Mouse (Mus musculus) heart, adult 2 months (tissue): ENCODE results near the gene Xpo6. TPM values are rescaled to one million over a fixed set of nuclear protein-coding genes. Genes with fewer than 3 reads are reported as not detected.

ENCODE experiments used
- DNase-seq, 2 experiments: peaks; one replicate each; pipeline ENCODE4 v3.0.0; 2021
- H3K27ac ChIP-seq: fragments of 200-600 bp; 2 replicates; pipeline ENCODE4 v1.8.1; 2022
- H3K27me3 ChIP-seq: fragments of 200-500 bp; 2 replicates; pipeline ENCODE4 v1.6.1; 2012; ENCODE audit warnings: mild to moderate bottlenecking, low read length, inconsistent platforms, mixed read lengths; ENCODE audit not compliant: control insufficient read depth, insufficient read depth
- H3K36me3 ChIP-seq: fragments of 200-500 bp; 2 replicates; pipeline ENCODE4 v1.6.1; 2012; ENCODE audit warnings: low read length, inconsistent platforms; ENCODE audit not compliant: control insufficient read depth, insufficient read depth
- H3K4me1 ChIP-seq: fragments of 200-500 bp; 2 replicates; pipeline ENCODE4 v1.6.1; 2011; ENCODE audit warnings: low read length; ENCODE audit not compliant: control insufficient read depth, insufficient read depth
- H3K4me3 ChIP-seq: fragments of 200-600 bp; 2 replicates; pipeline ENCODE4 v1.8.1; 2022
- H3K79me2 ChIP-seq: fragments of 200-500 bp; replicated peaks from 2 replicates; pipeline ENCODE4 v1.6.1; 2012; ENCODE audit warnings: mild to moderate bottlenecking, inconsistent platforms, low read length, moderate library complexity, mixed read lengths; ENCODE audit not compliant: control insufficient read depth, insufficient read depth
- H3K9ac ChIP-seq: fragments of 200-500 bp; 2 replicates; pipeline ENCODE4 v1.6.1; 2012; ENCODE audit warnings: low read depth, mild to moderate bottlenecking, control low read depth, inconsistent platforms, low read length, mixed read lengths
- CTCF ChIP-seq: fragments of 200-600 bp; IDR thresholded peaks from 2 replicates; pipeline ENCODE4 v1.8.1; 2022; ENCODE audit warnings: antibody characterized with exemption, mild to moderate bottlenecking, moderate library complexity
- EP300 ChIP-seq: fragments of 200-500 bp; IDR thresholded peaks from 2 replicates; pipeline ENCODE4 v1.6.1; 2011; ENCODE audit warnings: low read depth, low read length, control low read depth; ENCODE audit not compliant: insufficient read depth
- POLR2A ChIP-seq: fragments of 200-500 bp; IDR thresholded peaks from 2 replicates; pipeline ENCODE4 v1.6.1; 2011; ENCODE audit warnings: mild to moderate bottlenecking, low read depth, low read length, control low read depth; ENCODE audit not compliant: insufficient read depth
- WGBS: fragments of 180-500 bp; shearing (Covaris S2); methylation state at CpG from one replicate; pipeline ENCODE4 v1.1.7; 2018; 5-methylcytosine and 5-hydroxymethylcytosine counted together
- intact Hi-C: fragments of 180-260 bp; cut with DNase I; formaldehyde crosslinking; loops from one replicate; pipeline ENCODE4 v1.15.1; 2025
- polyA plus RNA-seq: library from polyadenylated mRNA; depleted of rRNA; stranded (reverse); fragments of >200 nt; gene quantifications from 2 replicates; pipeline ENCODE4 v1.2.3, GENCODE M21; 2012
- total RNA-seq, 2 experiments: library from RNA; stranded (reverse); gene quantifications; 2 replicates each; pipeline ENCODE4 v1.2.3; 2021

Gene Xpo6
- total and polyA plus RNA-seq, 3 experiments, result 16.5 to 133 (median 16.8) TPM

DNA sequence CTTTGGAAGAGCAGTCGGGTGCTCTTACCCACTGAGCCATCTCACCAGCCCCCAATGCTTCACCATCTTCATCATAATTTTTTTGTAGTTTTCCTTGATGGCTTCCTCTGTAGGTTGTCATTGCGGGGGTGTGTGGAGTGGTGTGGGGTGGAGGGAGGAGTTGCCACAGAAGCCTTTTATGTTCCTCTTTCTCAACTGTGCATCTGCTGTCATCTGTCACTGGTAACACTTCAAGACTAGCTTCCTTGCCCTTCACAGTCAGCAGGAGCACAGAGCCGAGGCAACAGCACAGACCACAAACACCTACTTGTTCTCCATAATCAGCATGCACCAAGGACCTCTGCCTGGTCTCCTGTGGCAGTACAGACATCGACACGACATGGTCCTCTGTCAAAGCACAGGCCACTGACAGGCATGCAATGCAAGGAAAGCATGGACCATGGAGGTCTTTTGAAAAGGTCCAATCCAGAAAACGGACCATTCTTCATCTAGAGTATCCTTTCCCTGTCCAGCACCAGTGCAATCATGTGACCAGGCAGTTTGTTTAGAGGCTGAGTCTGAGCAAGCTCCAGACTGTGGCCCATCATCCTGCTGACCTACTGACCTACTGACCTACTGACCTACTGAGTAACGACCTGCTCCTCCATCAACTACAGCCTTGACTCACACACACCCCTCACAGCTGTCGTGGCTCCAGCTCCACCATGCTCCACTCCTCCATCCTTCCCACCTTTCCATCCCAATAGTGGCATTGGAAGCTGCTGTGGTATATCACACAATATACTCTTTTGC, 30.3 kb upstream of the Xpo6 start:
- 65% methylated on average over 8 of the region's 8 CpGs for WGBS
- intact Hi-C loops, result no loop called here
- no peaks in the 10 kb centered on the region for H3K27me3 ChIP-seq
- no peak for DNase-seq
- no peak for TF ChIP-seq CTCF
- TF ChIP-seq POLR2A, result no peak
- no peak for TF ChIP-seq EP300
- no peak overlapping the region for H3K4me3 ChIP-seq
- no peak overlapping the region for H3K9ac ChIP-seq
- no peaks in the 10 kb centered on the region for H3K79me2 ChIP-seq
- H3K36me3 ChIP-seq, result no peaks in the 10 kb centered on the region
- H3K4me1 ChIP-seq, result no peaks in the 10 kb centered on the region
- H3K27ac ChIP-seq, result no peak overlapping the region

GRCm38 (mm10) chr7:126226136-126226535, 25.8 kb upstream of the Xpo6 start:
- Histone ChIP-seq H3K27ac (no peak overlapping the region), H3K4me1 (no peaks in the 10 kb centered on the region), H3K27me3 (no peaks in the 10 kb centered on the region), H3K9ac (no peak overlapping the region), H3K4me3 (no peak overlapping the region), H3K36me3 (no peaks in the 10 kb centered on the region), H3K79me2 (no peaks in the 10 kb centered on the region)
- intact Hi-C loops, result no loop called here
- TF ChIP-seq CTCF (no peak), POLR2A (no peak), EP300 (no peak)
- WGBS, result 44% methylated on average over 5 of the region's 5 CpGs
- no peak for DNase-seq

GRCm38 (mm10) chr7:126222753-126223152, 22.5 kb upstream of the Xpo6 start:
- H3K79me2 ChIP-seq, result no peaks in the 10 kb centered on the region
- no peak for DNase-seq
- H3K36me3 ChIP-seq, result no peaks in the 10 kb centered on the region
- intact Hi-C loops, result loop anchor here (1.0 kb wide), 1 partner anchor 24 kb away; no protein-coding TSS in a partner anchor
- H3K9ac ChIP-seq, result no peak overlapping the region
- H3K4me1 ChIP-seq, result no peaks in the 10 kb centered on the region
- H3K4me3 ChIP-seq, result no peak overlapping the region
- TF ChIP-seq EP300 (no peak), POLR2A (no peak), CTCF (no peak)
- H3K27me3 ChIP-seq, result no peaks in the 10 kb centered on the region
- no peak overlapping the region for H3K27ac ChIP-seq
- WGBS, result 52% methylated on average over 3 of the region's 3 CpGs

GRCm38 (mm10) chr7:126220611-126221010, 20.3 kb upstream of the Xpo6 start:
- intact Hi-C loops, result no loop called here
- no peaks in the 10 kb centered on the region for H3K79me2 ChIP-seq
- 36% methylated on average over 1 of the region's 1 CpGs for whole genome bisulfite sequencing
- no peaks in the 10 kb centered on the region for H3K36me3 ChIP-seq
- DNase-seq, result no peak
- H3K4me3 ChIP-seq, result no peak overlapping the region
- no peak overlapping the region for H3K9ac ChIP-seq
- no peak overlapping the region for H3K27ac ChIP-seq
- no peaks in the 10 kb centered on the region for H3K27me3 ChIP-seq
- H3K4me1 ChIP-seq, result no peaks in the 10 kb centered on the region
- TF ChIP-seq CTCF (no peak), POLR2A (no peak), EP300 (no peak)

GRCm38 (mm10) chr7:126218311-126218710, 18.0 kb upstream of the Xpo6 start:
- intact Hi-C loops, result no loop called here
- Histone ChIP-seq H3K36me3 (no peaks in the 10 kb centered on the region), H3K79me2 (no peaks in the 10 kb centered on the region), H3K9ac (no peak overlapping the region), H3K4me1 (no peaks in the 10 kb centered on the region), H3K4me3 (no peak overlapping the region), H3K27ac (no peak overlapping the region), H3K27me3 (no peaks in the 10 kb centered on the region)
- TF ChIP-seq POLR2A (no peak), EP300 (no peak), CTCF (no peak)
- no peak for DNase-seq
- WGBS, result 81% methylated on average over 1 of the region's 1 CpGs

DNA sequence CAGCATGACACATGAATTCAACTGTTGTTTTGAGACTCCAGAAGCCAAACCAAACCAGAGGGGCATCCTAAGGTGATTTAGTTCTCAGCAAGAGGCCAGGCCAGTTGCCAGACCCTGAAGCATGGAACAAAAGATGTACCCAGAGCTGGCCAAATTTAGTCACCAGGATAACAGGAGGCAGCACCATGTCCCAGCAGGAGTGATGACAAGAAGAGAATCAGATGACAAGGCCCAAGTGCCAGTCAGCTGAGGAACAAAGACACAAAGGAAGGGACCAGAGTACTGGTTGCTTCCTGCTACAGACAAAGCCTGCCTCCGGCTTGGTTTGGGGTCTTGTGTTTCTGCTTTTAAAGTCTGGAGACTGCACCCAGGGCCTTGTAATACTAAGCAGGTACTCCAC, 16.6 kb upstream of the Xpo6 start:
- 17% methylated on average over 1 of the region's 1 CpGs for WGBS
- Histone ChIP-seq H3K79me2 (no peaks in the 10 kb centered on the region), H3K4me1 (no peaks in the 10 kb centered on the region), H3K9ac (no peak overlapping the region), H3K27me3 (no peaks in the 10 kb centered on the region), H3K27ac (peak overlapping the region; percentile 87), H3K4me3 (no peak overlapping the region), H3K36me3 (no peaks in the 10 kb centered on the region)
- peak; percentile 45 to 82 for DNase-seq
- TF ChIP-seq EP300, result peak; percentile 99
- TF ChIP-seq POLR2A, result peak; percentile 72
- TF ChIP-seq CTCF, result no peak
- intact Hi-C loops, result loop anchor here (2.0 kb wide), 1 partner anchor 34 kb away; no protein-coding TSS in a partner anchor
